Mouse (Mus musculus) cerebellum, adult 18-20 months (tissue): ENCODE measurements around the gene Brsk1.

Experiments
- DNase-seq, 2 experiments: peaks; one replicate each; pipeline ENCODE4 v3.0.0; 2021

Brsk1 gene

DNA sequence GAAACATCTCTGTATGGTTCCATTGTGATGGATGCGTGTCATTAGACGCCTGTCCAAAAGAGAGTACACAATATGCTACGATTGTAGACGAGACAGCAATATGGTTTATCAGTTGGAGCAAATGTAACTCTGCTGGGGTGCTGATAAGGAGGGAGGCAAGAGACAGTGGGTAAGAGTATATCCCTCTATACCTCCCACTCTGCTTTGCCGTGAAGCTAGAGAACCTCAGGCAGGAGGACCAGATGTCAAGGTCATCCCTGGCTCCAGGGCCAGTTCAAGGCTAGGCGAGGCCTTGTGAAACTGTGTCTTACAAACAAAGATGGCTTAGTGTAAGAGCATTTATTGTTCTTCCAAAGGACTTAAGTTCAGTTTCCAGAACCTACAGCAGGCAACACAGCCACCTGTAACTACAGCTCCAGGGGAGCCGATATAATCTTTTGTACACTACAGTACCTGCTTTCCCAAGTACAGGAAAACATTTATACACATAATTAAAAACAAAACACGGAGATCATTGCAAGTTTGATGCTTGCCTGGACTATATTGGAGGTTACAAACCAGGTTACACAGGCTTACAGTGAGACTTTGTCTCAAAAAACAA is 19.6 kb upstream of the Brsk1 start:
- DNase-seq = no peak

GRCm38 (mm10) chr7:4671956-4672355 is 18.4 kb upstream of the Brsk1 start:
- no peak for DNase-seq

DNA sequence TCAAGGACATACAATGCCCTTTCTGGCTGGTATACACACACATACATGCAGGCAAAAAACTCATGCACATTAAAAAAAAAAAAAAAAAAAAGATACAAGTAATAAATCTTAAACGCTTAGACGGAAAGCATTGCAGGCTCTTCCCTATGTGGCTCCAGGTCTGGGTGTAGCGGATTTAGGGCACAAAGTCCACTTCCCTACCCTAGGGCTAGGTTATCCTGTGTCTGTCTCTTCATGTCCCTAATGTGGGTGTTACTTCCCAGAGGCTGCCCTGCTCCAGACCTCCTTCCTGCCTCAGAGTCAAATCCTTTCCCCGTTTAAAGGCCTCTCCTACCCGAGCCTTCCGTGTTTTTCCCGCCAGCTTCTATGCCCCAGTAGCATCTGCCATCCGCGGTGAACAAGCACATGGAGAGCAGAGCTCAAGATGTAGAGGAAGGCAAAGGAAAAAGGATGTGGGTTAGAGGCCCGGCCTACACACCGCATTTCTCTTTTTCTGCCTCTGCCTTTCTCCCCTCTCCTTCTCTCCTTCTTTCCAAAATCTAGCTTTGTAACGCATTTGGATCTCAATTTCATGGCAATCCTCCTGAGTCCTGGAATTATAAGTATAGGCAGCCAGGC is 16.2 kb upstream of the Brsk1 start:
- DNase-seq = no peak

DNA sequence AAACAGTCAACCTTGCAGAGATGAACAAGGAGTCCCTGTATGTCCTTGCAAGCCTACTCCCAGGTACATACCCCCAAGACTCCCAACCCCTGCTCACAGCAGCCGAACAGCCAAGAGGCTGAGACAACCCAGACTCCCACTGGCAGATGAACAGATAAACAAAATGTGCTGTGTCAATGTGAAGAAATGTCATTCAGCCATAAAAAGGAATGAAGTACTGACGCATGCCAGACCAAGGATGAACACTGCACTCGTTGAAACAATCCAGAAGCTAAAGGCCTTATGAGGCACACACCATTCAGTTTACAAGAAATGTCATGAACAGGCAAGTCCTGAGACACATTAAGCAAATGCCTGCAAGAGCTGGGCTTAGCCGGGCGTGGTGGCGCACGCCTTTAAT is 15.2 kb upstream of the Brsk1 start:
- no peak for DNase-seq

DNA sequence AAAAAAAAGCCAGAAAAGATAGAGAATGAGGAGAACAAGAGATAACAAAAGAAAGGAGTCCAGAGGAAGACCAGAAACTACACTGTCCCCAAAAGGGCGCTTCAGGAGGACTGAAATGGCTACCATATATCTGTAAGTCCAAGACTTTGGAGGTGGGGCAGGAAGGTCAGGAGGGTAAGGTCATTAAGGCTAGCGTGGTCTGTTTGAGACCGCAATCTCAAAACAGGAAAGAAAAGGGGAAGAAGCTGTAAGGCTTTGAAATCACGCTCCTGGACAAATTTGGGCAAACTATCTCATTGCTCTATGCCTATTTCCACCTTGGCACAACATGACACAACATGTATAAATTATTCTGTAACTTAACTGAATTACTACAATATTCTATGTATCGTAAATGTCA is 7.1 kb upstream of the Brsk1 start:
- DNase-seq = no peak

GRCm38 (mm10) chr7:4684203-4684602 is 6.2 kb upstream of the Brsk1 start:
- peak; percentile 22 to 30 for DNase-seq

- peak; percentile 87 to 93 for DNase-seq
Measured at GRCm38 (mm10) chr7:4684632-4685417, 5.6 kb upstream of the Brsk1 start, which contains the start of gene Hspbp1. Hspbp1 (minus strand) TSS chr7:4685068.

- DNase-seq = peak; percentile 55 to 60
Measured at GRCm38 (mm10) chr7:4690951-4691653, 698 bp downstream of the Brsk1 start.

DNA sequence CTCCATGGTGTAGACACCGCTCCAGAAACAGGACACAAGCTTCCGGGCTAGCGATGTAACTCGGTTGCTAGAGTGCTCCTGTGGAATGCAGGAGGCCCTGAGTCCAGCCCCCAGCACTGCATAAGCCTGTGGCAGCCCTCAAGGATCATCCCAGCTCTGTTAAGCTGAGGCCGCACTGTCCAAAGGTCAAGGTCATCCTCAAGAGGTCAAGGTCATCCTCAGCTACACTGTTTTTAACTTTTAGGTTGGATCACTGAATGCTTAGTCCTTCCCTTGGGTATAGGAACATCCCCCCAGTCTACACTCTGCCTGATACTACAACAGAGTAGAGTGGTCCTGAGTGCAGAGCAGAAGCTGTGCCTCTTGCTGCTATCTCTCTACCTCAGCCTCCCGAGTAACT is 2.6 kb downstream of the Brsk1 start:
- DNase-seq = no peak

- no peak for DNase-seq
Measured at GRCm38 (mm10) chr7:4702334-4702733, 11.9 kb downstream of the Brsk1 start.

DNA sequence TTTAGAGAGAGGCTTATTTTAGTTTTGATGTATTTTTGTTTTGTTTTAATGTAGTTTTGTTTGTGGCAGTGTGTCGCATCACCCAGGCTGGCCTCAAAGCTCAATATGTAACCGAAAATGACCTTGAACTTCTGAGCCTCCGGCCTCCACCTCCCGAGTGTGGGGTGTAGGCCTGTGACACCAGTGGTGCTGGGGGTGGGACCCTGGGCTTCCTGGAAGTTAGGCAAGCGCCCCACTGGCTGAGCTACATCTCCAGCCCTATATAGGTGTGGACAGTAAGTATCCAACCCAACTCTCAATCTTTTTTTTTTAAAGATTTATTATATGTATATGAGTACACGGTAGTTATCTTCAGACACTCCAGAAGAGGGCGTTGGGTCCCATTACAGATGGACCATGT is 12.8 kb downstream of the Brsk1 start:
- DNase-seq = no peak

GRCm38 (mm10) chr7:4705098-4705497 is 14.7 kb downstream of the Brsk1 start:
- peak; percentile 32 to 50 for DNase-seq

GRCm38 (mm10) chr7:4712594-4712993 is 22.2 kb downstream of the Brsk1 start:
- no peak for DNase-seq

- no peak for DNase-seq
Measured at GRCm38 (mm10) chr7:4716955-4717354, 26.6 kb downstream of the Brsk1 start.

DNA sequence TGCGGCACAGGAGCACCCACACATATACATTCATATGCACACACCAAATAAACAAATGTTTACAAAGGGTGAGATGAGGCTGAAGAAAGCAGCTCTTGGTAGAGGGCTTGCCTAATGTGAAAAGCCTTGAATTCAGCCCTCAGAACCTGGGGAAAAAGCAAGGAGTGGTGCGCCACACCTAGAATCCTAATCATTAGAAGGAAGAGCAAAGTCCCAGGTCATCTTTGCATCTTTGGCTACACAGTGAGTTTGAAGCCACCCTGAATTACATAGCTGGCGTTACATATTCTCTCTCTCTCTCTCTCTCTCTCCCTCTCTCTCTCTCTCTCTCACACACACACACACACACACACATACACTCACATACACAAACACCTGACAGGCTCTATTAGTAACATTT is 28.9 kb downstream of the Brsk1 start:
- DNase-seq = no peak

DNA sequence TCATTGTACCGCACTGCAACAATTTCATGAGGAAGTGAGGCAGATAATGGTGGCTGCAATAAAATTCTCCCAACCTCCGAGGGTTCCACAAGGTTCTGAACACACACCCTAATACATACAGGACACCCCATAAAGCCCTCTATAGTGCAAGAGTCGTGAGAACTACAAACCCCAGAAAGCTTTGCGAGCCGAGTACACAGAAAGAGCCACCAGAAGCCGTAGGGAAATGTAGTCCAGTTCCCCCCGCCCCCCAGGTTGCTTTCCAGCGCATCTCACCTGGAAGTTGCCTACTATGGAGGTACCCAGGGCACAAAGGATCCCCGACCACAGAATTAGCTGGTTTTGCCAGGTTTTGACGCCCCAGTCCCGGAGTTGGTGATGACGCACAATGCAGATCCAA is 33.1 kb downstream of the Brsk1 start:
- peak; percentile 36 to 69 for DNase-seq

DNA sequence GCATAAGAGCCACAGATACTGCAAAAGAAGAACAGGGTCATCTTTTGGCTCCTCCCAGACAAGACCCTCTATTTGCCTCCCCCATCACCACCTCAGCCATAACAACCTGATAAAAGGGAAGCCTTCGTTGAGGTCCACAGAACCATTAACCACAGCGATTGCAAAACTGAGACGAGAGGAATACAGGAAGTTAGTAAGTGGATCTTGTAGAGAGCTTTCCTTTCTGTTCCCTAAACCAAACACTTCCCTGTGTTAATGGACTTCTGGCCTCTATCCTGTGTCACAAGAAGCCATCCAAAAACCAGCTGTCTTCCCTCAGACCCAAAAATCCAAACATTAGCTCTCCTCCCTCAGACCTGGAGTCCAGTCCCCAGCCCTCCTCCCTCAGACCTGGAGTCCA is 34.0 kb downstream of the Brsk1 start:
- DNase-seq = no peak

- no peak for DNase-seq
Measured at GRCm38 (mm10) chr7:4725169-4725568, 34.8 kb downstream of the Brsk1 start, which contains the start of gene Tmem150b. Tmem150b (minus strand) TSS chr7:4725249.

DNA sequence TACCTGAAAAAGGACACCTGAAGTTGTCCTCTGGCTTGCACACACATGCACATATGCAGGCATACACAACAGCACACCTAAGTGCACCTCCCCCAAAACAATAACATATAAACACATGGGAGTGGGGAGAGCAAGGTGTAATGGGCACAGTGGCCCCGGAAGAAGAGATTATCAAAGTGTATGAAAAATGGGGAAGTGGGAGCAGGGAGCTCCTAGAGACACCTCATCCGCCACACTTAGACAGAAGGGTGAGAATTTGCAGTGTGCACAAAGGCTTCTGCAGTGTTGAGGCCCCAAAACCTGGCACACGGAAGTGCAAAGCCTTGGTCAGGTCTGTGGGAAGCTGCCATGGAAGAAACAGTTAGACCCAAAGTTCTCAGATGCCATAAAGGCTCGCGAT is 40.7 kb downstream of the Brsk1 start:
- no peak for DNase-seq

GRCm38 (mm10) chr7:4732968-4733392 is 42.6 kb downstream of the Brsk1 start:
- no peak for DNase-seq

GRCm38 (mm10) chr7:4739041-4739543 is 48.7 kb downstream of the Brsk1 start:
- DNase-seq = no peak

DNA sequence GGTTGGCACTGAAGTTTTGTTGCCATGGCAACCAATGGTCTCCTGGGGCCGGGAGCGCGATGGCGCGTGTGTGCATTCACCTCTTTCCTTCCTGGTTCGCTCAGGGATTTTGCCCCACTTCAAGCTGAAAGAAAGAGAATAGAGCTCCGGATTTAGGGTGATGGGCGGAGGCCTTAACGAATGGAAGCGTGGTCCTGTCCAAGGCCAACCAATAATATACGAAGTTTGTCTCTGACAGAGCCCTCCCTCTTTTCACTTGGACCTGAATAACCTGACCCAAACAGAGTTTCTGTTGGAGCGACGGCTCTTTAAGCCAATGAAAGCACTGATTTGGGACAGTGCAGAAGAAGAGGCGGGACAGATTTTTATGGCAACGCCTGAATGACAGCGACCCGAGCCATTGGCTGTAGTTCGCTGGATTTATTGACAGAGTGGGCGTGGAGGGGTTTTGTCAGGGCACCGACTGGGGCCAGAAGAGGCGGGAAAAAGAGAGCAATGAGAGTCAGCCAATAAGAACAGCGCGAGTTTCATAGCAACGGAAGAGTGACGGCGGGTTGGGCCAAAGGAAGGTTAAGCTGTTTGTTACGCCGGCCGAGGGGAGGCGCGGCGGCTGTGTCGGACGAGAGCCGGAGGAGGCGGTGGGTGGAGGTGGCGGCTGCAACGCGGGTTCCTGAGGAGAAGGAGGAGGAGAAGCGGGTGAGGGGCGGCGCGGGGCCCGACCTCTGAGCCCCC is 49.3 kb downstream of the Brsk1 start, which contains the start of gene Kmt5c:
Gene Kmt5c, plus strand, starts transcription at position 572 of the 732 bp plus-strand sequence.
- peak; percentile 95 to 99 for DNase-seq
